Mouse (Mus musculus): ENCODE results near the gene Fis1. TPM values are rescaled to one million over a fixed set of nuclear protein-coding genes. Genes with fewer than 3 reads are reported as not detected.

Fis1 gene
- total RNA-seq, 2 experiments from 2014 or later = 149 to 165 TPM

DNA sequence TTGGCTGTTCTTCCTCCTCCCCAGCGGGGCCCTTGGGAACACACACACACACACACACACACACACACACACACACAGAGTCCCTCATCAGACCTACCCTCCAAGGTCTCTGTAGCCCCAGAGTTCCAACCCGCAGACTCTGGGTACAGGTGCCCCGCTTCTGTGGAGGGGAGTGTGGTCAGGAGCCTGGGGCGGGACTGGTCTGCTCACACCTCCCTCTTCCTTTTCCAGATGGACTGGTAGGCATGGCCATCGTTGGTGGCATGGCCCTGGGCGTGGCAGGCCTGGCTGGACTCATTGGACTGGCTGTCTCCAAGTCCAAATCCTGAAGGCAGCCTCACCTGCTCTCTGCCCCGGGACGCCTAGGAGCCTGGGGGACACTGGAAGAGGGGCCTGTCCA lies 12.6 kb downstream of the Fis1 start:
- intact Hi-C loops (cut with DNase I) = no loop called here
- no peak for DNase-seq

DNA sequence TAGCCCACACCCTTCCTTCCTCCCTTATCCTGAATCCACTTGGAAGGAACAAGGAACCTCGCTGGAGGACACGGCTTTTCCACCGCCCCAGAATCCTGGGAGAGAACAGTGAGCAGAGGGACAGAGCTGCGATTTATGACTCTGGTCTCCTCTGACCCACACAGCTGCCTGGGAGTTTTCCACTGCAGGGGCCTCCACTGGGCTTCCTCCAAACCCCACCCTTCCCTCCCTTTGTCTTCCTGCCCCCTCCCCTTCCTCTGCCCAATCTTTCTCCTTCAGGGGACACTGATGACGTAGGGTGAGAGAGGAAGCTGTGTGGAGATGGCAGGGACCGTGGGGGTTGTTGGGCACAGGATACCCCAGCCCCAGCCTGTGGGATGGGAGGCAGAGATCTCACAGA lies 13.3 kb downstream of the Fis1 start, which contains the start of gene Cldn15:
TSS of gene Cldn15 (plus strand) at position 286 of the 400 bp plus-strand sequence.
- intact Hi-C loops (cut with DNase I) = no loop called here
- no peak for DNase-seq

DNA sequence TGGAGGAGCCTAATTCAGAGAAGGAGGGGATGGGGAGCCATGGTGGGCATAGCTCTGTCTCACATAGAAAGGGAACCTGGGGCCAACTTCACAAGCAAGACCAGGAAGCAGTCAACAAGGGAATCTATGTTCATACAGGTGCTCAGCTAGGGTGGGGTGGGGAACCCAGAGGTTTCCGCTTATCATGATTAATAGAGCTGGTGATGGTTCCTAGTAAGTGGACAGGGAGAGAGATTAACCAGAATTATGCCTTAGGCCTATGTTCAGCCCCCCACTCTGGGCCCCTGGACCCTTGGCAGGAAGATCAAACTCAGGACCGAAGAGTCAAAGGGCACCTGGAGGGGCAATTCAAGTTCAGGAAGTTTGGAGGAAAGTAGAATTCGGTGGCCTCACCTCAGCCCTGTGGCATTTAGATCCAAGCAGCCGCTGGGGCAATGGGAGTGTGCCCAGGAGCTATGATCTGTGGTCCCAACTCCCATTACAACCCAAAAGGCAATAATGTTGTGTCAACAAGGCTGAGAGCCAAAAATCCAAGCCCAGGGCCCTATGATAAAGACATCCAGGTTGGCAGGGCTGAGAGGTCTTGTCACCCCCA lies 13.9 kb downstream of the Fis1 start:
- intact Hi-C loops (cut with DNase I) = no loop called here
- DNase-seq = no peak

DNA sequence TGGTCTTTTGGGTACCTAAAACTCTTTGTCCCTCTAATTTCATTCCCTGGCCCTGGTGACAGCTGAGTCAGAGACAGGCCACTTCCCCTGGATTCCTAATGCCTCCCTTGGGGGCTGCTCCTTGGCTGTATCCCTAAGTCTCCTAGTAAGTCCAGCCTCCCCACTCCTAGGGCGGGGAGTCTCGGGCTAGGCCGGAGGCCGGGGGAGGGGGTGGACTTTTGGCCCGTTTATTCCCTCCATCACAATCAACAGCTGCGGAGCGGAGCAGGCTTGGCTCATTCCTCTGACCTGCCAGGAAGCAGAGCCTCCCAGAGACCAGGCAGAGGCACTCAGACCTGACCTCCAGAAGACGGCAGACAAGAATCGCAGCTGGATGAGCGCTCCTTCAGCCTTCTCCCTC lies 14.5 kb downstream of the Fis1 start:
- intact Hi-C loops (cut with DNase I) = no loop called here
- peak; percentile 69 to 77 for DNase-seq

DNA sequence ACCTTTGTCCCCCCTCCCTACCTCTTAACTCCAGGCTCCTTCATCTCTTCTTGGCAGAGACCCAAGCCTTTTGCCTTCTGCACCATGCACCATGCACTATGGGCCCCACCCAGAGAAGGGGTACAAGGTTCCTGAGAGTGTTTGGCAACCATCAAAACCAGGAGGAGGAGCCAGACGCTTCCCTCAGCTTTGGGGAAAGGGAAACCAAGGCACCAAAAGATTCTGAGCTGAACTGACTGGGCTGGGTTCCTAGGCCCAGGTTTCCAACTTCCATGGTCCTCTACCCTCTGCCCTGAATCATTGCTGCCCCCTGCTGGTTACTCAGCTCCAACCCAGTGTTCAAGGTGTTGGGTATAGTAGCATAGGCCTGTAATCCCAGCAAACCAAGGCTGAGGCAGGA lies 17.6 kb downstream of the Fis1 start:
- peak; percentile 63 to 70 for DNase-seq
- intact Hi-C loops (cut with DNase I) = no loop called here

DNA sequence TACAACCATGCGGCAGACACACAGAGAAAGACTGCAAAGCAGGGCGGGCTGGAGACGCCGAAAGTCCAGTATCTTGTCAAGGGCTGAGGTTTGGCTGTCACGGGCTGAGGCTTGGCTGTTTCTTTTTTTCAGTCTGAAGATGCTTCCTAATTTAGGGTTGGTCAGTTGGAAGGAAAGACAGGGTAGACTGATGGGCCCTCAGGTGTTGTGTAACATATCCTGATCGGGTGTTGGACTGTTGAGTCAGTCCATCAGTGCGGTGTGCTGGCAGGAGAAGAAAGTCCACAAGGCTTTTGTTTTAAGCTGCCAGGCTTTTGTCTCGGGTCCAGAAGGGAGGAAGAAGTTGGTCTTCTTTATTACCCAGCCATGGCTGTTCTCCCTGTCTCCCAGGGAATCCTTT lies 20.6 kb downstream of the Fis1 start:
- intact Hi-C loops (cut with DNase I) = no loop called here
- no peak for DNase-seq

DNA sequence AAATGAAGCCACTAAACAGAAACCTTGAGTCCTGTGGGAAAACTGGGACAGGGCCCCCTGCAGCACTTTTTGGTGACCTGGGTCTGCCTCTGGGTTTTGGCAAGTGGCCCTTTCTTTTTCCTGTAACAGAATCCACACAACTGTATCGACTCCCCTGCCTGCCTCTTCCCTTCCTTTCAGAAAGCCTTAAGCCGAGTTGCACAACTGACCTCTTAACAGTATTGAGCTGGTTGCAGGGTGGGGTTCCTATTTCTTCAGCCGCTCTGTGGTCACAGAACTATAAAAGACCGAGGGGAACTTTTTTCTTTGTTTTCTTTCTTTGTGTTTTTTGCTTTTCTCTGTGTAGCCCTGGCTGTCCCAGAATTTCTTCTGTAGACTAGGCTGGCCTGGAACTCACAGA lies 24.7 kb downstream of the Fis1 start:
- intact Hi-C loops (cut with DNase I) = no loop called here
- DNase-seq = no peak

DNA sequence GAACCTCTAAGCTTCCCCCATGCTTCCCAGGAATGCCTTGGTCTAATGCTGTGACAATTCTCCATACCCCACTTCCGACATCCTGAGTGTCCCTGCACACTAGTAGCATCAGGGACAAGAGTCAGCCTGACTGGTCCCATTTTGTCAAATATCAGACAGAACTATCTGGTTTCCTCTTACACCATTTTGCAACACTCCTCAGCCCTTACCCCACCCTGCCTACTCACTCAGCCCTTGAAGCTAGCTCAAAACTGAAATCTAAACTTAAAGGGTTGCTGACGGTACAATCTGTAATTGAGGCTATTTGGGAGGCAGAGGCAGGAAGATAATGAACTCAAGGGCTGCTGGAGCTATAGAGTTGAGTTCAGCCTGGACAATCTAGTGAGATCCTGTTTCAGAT lies 26.7 kb downstream of the Fis1 start:
- intact Hi-C loops (cut with DNase I) = no loop called here
- no peak for DNase-seq

DNA sequence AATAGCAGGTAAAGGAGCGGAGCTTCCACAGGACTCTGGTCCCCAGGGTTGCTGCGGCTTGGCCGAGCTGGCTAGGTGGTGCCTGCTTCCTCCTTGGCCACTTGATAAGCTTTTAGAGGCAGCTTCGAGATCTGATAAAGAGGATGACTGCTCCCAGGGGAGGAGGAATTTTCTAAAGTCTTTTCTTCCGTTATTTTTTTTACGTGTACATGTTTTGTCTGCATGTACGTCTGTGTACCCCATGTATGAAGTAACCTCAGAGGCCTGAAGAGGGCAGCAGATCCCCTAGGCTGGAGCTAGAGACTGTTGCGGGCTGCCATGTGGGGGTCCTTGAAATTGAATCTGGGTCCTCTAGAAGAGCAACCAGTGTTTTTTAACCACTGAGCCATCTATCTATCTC lies 27.9 kb downstream of the Fis1 start:
- intact Hi-C loops (cut with DNase I) = no loop called here
- no peak for DNase-seq

DNA sequence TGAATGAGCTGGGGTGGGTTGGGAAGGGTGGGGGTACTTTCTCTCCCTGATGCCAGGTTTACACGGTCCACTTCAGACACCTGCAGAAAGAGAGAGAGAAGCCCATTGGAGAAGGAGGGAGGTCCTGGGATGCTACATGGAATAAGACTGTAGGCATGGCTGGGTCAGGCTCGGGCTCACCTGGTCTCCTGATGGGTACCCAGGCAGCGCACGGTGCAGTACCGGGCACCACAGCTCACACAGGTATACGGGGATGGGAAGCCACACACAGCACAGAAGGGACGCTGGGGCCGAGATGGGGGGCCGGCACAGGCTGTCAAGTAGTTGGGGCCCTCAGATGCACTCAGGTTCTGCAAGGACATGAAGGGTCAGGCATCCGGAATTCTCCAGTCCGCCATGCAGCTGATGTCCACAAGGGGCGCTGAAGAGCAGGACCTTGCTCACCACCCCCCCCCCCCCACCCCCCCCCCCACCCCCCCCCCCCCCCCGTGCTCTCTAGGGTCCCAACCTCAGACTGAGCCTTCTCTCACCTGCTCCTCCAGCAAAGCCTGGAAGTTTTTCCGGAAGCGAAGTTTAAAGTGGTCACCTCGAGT lies 29.4 kb downstream of the Fis1 start:
- intact Hi-C loops (cut with DNase I) = no loop called here
- DNase-seq = no peak

DNA sequence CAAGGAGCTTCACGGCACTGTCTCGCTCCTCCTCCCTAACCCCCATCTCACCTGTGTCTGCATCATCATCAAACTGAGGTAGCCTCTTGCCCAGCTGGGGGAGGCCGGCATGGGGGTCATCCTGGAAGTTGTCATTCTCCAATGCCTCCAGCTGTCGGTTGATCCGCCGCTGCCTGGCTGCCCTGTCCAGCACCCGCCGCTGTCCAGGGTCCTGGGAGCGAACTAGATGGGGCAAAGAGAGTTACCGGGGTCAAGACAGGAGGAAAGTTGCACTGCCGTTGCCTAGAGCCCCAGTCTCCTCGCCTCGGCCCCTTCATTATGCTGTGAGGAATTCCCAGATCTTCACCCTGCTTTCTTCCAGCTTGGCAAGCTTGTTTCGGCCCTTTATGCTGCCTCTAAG lies 31.8 kb downstream of the Fis1 start:
- no peak for DNase-seq
- intact Hi-C loops (cut with DNase I) = no loop called here

DNA sequence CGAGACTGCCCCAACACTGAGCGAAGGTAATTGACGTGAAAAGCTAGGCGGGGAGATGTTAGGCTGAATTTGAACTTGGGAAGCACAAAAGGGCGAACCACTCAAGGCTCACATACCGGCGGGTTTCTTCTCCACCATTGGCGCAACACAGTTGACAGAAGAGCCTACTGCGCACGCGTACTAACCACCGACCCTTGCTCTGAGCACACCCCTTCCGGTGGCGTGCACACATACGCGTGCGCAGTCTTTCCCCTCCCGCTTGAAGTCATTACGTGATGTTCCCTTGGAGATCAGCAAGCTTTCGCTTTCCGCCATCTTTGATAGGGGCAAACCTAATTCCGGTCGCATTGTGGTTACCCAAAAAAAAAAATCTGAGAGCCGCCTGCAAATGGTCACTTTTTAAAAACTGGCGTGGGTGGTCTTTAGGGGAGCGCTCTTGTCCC lies 33.6 kb downstream of the Fis1 start, which contains the start of gene Plod3:
TSS of gene Plod3 (plus strand) at position 325 of the 443 bp plus-strand sequence.
- peak; percentile 87 to 96 for DNase-seq
- intact Hi-C loops (cut with DNase I) = no loop called here

DNA sequence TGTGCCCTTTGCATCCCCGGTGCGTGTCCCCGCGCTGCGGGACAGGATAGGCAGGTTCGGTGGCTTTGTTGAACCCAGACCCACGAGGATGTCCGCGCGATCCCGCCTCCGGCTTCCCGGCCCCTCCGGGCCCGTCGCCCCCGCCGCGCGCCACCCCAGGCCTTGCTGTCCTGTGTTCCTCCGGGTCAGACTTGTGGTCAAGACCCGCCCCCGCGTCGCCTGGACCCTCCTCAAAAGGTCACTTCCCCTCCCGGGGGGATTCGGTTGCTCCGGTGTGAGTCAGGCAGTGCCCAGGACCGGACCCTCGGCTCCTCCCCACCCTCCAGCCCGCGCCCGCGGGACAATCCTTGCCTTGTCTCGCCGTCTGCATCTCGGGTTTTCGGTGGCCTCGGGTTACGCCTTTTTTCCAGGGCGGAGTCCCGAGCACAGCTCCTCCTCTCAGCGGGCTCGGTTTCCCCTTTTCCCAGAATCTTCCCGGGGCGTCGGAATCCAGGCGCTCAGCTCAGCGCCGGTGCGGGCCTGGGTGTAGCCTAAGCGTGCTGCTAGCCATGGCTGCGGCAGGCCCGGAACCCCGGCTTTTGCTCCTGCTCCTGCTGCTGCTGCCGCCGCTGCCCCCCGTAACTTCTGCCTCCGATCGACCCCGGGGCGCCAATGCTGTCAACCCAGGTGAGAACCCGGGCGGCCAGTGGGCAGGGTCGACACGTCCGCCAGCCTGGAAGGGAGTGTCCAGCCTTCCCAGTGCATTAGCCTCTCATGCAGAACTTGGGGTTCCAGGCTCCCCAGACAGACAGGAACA lies 34.3 kb downstream of the Fis1 start:
- peak; percentile 83 to 87 for DNase-seq
- intact Hi-C loops (cut with DNase I) = no loop called here

DNA sequence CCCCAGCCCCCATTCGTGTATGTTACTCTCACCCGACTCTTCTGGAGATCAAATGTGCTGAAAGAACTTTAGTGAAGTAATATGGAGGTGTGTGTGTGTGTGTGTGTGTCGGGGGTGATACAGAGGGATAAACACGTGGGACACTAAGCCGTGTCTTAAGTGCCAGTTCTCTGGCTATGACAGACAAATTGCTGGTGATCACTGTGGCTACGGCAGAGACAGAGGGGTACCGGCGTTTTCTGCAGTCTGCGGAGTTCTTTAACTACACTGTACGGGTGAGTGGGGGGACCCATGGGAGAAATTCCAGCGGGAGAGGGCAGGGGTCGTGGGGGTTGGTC lies 34.8 kb downstream of the Fis1 start, which contains the start of gene Znhit1:
TSS of gene Znhit1 (minus strand) at position 88 of the 338 bp plus-strand sequence.
- DNase-seq = no peak
- intact Hi-C loops (cut with DNase I) = no loop called here

DNA sequence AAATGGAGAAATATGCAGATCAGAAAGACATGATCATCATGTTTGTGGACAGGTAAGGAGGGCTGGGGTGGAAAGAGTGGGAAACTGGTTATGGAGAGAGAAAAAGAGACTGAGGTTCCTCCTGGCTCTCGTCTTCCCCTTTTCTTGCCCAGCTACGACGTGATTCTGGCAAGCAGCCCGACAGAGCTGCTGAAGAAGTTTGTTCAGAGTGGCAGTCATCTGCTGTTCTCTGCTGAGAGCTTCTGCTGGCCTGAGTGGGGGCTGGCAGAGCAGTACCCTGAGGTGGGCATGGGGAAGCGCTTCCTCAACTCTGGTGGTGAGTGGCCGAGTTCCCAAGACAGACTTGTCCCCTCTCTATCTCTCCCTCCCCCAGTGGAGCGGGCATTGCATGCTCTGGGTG lies 35.3 kb downstream of the Fis1 start:
- intact Hi-C loops (cut with DNase I) = no loop called here
- no peak for DNase-seq

DNA sequence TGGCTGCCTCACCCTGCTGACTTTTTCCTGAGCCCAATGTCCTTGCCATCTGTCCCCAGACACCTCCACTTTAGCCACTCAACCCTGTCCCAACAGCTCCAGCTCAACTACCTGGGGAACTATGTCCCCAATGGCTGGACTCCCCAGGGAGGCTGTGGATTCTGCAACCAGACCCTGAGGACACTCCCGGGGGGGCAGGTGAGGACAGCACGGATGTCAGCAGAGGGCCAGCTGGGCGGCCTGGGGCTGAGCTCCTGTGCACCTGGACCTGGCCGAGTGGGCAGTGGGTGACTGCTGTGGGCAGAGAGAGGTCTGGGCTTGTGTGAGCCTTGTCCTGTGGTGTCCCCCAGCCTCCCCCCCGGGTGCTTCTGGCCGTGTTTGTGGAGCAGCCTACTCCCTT lies 36.7 kb downstream of the Fis1 start:
- intact Hi-C loops (cut with DNase I) = no loop called here
- no peak for DNase-seq

DNA sequence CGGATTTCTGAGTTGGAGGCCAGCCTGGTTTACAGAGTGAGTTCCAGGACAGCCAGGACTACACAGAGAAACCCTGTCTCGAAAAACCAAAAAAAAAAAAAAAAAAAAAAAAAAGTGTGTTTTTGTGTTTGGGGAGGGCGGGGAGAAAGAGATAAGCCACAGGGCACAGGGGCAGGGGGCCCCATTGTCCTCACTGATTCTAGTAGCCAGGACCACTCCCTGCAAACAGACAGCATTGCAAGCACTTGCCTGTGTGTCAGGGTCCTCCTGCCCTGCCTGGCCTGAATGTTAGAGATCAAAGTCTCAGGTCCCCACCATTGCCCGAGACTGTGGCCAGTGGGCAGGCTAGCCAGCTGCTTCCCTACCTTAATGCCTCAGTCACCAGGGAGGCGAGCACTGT lies 46.4 kb downstream of the Fis1 start:
- intact Hi-C loops (cut with DNase I) = no loop called here
- no peak for DNase-seq

DNA sequence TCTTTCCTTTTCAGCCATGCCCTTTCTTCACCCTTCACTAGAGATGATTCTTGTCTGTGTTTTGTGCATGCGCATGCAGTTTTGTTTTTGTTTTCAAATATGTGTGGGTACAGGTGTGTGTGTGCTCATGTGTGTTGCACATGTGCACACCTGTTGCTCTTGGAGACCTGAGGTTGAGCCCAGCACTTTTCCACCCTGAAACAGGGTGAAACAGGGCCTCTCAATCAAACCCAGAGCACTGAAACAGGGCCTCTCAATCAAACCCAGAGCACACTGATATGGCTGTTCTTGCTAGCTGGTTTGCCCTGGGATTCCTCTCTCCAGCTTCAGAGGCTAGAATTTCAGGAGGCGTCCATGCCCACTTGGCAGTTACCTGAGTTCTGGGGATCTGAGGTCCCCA lies 47.5 kb downstream of the Fis1 start:
- intact Hi-C loops (cut with DNase I) = no loop called here

DNA sequence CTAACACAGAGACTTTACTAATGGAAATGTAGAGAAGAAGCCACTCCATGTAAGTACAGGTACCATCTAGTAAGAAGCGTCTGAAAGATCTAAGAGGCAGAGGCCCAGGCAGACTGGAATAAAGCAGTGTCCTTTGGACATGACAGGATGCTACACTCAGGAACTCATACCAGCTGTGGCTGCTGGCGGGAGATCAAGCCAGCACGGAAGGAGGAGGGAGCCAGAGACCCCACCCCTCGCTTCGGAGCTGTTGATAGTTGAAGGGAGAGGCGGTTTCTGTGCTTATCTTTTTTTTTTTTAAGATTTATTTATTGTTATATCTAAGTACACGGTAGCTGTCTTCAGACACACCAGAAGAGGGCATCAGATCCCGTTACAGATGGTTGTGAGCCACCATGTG lies 54.2 kb downstream of the Fis1 start:
- intact Hi-C loops (cut with DNase I) = no loop called here
- DNase-seq = no peak

More for the DNA sequence above, 47.5 kb downstream of the Fis1 start:
- no peak for DNase-seq

DNA sequence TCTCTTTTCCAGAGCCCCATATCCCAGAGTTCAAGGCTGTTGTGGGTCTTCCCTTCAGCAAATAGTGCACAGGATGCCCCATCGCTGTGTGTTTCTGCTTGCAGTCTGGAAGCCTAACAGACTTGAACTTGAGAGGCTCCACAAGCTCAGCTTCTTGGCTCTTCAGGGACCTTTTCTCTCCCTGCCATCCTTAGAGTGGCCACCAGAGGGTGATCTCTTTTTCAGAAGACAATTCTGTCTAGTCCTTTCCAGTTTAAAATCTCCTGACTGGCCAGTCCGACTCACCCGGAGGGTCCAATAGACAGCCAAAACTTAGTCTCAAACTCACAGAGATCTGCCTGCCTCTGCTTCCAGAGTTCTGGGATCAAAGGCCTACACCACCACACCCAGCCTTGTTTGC lies 56.9 kb downstream of the Fis1 start:
- intact Hi-C loops (cut with DNase I) = no loop called here
- no peak for DNase-seq

DNA sequence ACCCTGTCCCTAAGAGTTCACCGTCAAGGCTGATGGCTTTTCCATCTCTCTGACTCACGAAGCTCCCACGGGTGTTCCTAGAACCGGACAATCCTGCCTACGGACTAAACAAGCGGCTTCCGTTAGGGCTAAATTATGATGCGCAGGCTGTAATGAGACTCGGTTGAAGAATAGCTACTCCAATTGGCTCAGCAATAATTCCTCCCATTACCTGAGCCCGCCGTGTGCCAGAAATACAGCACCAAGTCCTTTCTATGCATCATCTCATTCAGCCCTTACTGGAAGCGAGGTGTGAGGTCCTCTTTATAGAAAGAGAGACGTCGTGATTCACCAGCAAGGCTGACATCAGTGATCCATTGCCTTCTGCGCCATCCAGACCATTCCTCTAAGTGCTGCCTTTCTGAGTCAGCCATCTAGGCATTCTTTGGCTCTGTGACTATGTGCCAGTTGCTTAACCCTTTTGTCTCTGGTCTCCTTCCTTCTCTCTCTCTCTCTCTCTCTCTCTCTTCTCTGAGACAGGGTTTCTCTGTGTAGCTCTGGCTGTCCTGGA lies 59.4 kb downstream of the Fis1 start:
- no peak for DNase-seq
- intact Hi-C loops (cut with DNase I) = no loop called here

All from gastrocnemius, postnatal 36 days (tissue).